Mouse (Mus musculus) kidney, postnatal 25 days (tissue): ENCODE measurements around the gene Col24a1.

Source experiments
- DNase-seq, 2 experiments: peaks; one replicate each; pipeline ENCODE4 v3.0.0; 2021; ENCODE audit warnings: mixed read lengths in 2 of 2

Gene Col24a1

DNA sequence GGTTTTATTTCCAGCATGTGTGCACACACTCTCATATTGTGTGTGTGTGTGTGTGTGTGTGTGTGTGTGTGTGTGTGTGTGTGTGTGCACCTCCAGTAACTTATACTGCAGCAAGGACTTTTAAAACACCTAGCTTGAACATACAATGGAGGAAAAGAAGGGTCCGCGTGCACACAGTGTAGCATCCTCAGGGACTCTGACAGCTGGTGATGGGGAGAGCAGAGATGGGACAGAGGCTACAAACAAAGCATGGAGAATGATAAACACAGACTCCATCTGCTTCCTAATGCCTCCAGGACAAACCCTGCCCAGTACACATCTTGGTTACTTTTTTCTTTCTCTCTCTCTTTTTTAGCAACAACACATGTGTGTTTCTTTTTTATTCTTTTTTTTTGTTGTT, 171.5 kb downstream of the Col24a1 start:
- DNase-seq, result no peak

DNA sequence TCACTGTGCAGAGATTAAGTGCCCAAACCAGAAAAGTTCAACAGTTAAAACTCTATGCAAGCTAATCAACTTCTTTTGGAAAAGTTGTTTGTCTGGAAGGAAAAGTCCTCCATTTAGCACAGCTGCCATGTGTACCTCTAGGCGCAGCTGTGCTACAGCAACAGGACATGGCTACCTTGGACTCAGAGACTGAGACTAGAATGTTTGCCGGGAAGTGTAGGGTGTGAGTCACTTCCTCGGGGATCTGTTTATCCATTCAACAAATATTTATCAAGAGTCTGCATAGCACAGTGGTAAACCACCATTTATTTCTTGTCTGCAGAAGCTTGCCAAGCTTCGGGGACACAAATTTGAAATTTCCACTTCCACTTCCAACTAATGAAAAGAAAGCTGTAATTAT, 178.8 kb downstream of the Col24a1 start:
- no peak for DNase-seq

DNA sequence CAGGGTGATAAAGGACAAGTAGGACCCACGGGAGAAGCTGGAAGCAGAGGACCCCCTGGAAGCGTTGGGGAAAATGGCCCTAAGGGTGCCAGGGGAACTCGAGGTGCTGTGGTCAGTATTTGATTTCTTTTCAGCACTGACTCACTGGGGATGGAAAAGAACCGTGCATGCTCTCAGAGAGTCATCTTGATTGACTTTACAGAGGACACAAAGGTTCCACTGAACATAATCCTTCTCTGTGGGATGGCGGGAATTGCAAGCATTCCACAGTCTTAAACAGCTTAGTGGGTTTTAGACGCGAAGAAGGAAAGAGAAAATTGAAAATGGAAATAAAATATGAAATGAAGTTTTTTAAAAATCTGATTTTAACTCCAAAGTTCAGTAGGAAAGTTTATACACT, 181.9 kb downstream of the Col24a1 start:
- no peak for DNase-seq

- DNase-seq, result no peak
Observed at GRCm38 (mm10) chr3:145476634-145477033, 184.4 kb downstream of the Col24a1 start.

DNA sequence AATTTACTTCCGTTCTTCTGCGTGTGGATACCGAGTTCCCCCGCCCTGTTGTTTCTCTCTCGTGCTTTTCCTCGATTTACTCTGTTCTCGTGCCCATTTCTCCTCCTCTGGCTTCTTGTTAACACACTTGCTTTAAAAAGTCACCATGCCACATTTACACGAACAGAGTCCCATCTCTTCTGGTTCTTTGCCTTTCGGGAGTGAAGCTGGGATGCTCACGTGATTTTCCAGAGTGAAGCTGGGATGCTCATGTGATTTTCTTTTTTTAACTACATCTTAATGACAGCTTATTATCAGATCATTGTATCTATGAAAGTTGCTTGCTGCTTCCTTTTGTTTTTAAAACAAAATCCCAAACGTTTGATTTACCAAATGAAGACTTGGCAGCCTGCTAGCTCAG, 184.8 kb downstream of the Col24a1 start:
- no peak for DNase-seq

DNA sequence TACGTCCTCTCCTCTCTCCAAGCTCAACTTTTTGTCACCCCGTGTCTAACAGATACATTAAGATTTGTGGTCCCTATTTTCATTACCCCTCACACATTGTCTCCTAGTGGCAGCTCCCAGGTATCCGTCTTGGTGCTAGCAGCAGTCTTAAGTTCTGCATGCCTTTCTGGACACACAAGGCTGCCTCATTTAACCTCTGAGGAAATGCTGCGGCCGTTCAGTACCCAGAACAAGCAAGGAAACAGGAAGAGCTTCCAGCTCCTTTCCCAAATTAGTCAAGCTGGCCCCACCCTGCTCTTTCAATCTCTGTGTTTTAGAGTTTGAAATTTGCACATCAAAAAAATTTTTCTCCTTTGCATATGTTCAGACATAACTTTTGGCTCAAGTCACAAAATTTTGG, 186.2 kb downstream of the Col24a1 start:
- DNase-seq, result peak; percentile 14 to 52

- DNase-seq, result no peak
Observed at GRCm38 (mm10) chr3:145490279-145490678, 198.0 kb downstream of the Col24a1 start.

- DNase-seq, result peak in 1 of 2 experiments; percentile 16
Observed at GRCm38 (mm10) chr3:145491326-145491725, 199.1 kb downstream of the Col24a1 start.

GRCm38 (mm10) chr3:145498127-145498526, 205.9 kb downstream of the Col24a1 start:
- DNase-seq, result no peak

- no peak for DNase-seq
Observed at GRCm38 (mm10) chr3:145498893-145499292, 206.6 kb downstream of the Col24a1 start.

DNA sequence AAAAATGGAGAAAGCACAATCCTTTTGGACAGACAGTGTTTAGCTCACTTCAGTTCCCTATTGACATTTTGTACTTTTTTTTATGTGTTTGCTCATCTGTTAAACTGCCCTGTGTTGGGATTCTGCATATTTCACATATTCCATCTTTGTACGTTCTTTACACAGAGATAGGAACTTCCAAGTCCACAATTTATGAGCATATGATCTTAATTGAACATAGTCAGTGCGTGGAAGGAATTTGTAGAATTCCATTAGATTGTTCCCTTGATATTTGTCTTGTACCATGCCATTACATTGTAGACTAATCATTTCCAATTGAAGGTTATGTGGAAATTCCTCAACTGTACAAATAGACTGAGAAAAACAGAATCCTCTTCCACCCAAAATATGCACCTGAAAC, 212.6 kb downstream of the Col24a1 start:
- DNase-seq, result no peak

GRCm38 (mm10) chr3:145508550-145508949, 216.3 kb downstream of the Col24a1 start:
- DNase-seq, result no peak

- DNase-seq, result no peak
Observed at GRCm38 (mm10) chr3:145514197-145514596, 221.9 kb downstream of the Col24a1 start.

- no peak for DNase-seq
Observed at GRCm38 (mm10) chr3:145521528-145522080, 229.3 kb downstream of the Col24a1 start.

DNA sequence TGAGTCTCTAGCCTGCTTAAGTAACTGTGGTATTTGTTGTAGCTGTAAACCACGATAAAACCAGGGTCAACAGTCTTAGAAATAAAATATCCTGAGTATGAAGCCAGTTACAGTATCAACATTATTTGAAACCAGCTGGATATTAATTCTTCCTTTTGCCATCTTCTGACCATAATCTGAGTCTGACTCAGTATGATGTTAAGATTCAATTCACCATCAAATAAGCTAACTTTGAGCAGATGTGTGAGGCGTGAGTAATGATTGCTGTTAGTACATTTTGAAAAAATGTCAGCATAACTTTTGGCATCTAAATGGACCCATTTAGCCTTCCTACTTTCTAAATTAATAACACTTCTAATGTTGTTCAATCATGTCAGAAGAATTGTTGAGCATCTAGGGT, 230.0 kb downstream of the Col24a1 start:
- no peak for DNase-seq

GRCm38 (mm10) chr3:145525266-145525665, 233.0 kb downstream of the Col24a1 start:
- no peak for DNase-seq

- no peak for DNase-seq
Observed at GRCm38 (mm10) chr3:145537870-145538269, 245.6 kb downstream of the Col24a1 start.

DNA sequence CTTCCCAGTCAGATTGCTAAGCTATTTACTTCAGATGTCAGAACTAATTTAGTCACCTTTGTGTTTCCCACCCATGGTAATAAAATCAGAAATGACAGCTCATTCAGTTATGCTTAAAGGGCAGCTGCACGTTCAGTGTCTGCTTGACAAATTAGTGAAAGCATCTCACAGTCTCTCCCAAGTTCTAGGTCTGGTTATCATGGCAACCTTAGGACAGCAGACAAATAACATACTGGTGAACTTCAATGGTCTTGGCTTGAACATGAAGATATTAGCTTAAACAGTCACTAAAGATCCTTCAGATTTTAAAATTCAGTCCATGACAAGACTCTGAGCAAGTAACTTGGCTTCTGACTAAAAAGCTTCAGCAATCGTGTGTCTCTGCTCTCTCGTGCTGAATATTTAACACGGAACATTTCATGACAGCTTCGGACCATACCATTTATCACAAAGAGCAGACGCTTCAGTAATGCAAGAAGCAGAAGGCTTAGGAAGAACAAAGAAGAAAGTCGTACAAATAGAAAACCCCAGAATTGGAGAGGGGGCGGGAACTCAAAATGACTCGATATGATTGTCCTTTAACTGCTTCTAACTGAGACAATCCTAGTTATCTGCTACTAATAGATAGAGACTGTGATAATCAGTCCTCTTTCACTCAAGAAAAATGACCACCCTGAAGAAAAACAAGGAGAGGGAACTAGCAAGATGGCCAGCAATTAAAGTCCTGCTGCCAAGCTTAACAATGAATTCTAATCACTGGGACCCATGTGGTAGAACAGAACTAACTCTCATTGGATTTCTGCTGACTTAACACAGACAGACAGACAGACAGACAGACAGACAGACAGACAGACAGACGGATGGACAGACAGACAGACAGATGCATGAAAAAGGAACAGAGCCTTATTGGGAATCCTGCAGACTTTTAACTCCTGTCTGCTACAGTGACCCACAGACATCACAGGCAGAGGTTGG, 256.5 kb downstream of the Col24a1 start:
- DNase-seq, result no peak

GRCm38 (mm10) chr3:145550216-145550615, 257.9 kb downstream of the Col24a1 start:
- DNase-seq, result no peak

- DNase-seq, result no peak
Observed at GRCm38 (mm10) chr3:145554388-145554787, 262.1 kb downstream of the Col24a1 start.

- no peak for DNase-seq
Observed at GRCm38 (mm10) chr3:145556206-145556605, 263.9 kb downstream of the Col24a1 start.

DNA sequence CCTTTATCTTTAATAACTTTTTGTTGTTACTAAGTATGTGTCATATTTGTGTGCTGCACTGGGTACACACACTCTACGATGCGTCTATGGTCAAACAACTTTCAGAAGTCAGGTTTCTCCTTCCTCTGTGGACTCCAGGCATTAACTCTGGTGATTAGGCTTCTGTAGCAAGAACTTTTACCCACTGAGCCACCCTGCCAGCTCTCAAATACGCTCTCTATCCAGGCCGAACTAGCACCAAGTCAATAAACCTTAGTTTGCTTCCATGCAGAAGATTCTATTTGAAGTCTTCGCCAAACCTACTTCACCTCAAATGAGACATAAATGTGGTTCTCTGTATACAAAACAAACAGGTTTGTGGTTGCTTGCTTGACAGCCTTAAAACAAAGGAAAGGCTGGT, 267.4 kb downstream of the Col24a1 start:
- DNase-seq, result no peak

DNA sequence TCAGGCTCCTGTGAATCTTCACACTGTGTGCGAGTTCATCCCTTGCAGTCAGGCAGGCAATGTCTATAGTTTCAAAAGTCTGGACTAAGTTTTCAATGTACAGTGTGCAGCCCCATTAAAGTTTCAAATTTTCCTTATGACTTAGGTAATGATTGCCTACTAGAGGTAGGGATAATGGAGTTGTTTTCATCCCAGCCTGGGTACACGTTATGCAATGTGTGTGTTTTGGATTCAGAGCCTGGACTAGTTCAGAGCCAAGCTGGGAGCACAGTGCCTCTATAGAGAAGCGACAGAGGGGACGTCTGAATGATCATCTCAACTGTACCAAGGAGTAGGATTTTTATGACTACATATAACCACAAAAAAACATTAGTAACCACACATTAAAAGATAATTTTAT, 267.8 kb downstream of the Col24a1 start:
- no peak for DNase-seq

DNA sequence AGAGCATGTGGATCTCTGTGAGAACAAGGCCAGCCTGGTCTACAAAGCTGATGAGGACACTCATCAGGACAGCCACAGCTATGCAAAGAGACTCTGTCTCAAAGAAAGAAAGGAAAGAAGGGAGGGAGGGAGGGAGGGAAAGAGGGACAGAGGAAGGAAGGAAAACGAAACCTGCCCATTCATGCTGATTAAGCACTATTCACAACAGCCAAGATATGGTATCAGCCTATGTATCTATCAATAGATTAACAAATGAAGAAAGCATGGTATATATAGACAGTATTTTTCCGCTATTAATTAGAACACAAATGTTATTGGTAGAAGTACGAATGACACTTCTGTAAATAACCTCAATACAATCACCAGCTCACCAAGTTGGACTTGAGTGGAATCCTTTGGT, 282.2 kb downstream of the Col24a1 start:
- no peak for DNase-seq
